Mouse (Mus musculus): Measurements from ENCODE around the gene Prr18. TPM values are rescaled to one million over a fixed set of nuclear protein-coding genes. Genes with fewer than 3 reads are reported as not detected.

The Prr18 gene
- total and polyA plus RNA-seq, 3 experiments = 0.07 to 0.23 (median 0.13) TPM

DNA sequence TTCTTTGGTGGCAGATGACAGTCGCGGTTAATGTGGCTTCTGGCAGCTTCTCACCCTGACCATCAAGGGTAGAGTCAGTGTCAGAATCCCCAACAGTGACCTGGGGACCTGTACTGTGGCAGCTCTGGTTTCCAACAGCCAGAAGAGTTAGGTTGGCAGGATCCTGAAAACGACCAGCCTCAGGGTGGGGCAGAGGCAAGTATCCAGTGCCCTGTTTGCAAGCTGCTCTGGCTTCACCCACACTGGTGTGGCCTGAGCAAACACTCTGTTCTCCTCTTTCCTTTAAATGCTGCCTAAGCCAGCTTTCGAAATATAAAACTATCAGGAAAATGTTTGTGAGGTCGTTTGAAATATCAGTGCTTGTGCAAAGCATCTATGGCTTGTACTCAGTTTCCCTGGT lies 6.7 kb upstream of the Prr18 start:
- no peaks in the 10 kb centered on the region for H3K27me3 ChIP-seq (ENCODE audit: control insufficient read depth, insufficient read depth, low read length)
- 75% methylated on average over 5 of the region's 5 CpGs for WGBS
- H3K27ac ChIP-seq = no peak overlapping the region
- H3K4me1 ChIP-seq (ENCODE audit: control insufficient read depth, insufficient read depth, low read length) = no peaks in the 10 kb centered on the region
- no peaks in the 10 kb centered on the region for H3K79me2 ChIP-seq (replicated peaks; ENCODE audit: control insufficient read depth, insufficient read depth, low read length)
- no peak for DNase-seq
- no peak for TF ChIP-seq EP300 (IDR thresholded peaks at IDR 0.05; ENCODE audit: insufficient read depth, low read depth, low read length)
- TF ChIP-seq CTCF (IDR thresholded peaks at IDR 0.05) = no peak
- TF ChIP-seq POLR2A (IDR thresholded peaks at IDR 0.05; ENCODE audit: insufficient read depth, low read depth, low read length) = no peak
- no peak overlapping the region for H3K9ac ChIP-seq (ENCODE audit: low read depth, low read length)
- intact Hi-C loops (cut with DNase I) = no loop called here
- no peaks in the 10 kb centered on the region for H3K36me3 ChIP-seq (ENCODE audit: control insufficient read depth, insufficient read depth, low read length)
- H3K4me3 ChIP-seq = no peak overlapping the region

DNA sequence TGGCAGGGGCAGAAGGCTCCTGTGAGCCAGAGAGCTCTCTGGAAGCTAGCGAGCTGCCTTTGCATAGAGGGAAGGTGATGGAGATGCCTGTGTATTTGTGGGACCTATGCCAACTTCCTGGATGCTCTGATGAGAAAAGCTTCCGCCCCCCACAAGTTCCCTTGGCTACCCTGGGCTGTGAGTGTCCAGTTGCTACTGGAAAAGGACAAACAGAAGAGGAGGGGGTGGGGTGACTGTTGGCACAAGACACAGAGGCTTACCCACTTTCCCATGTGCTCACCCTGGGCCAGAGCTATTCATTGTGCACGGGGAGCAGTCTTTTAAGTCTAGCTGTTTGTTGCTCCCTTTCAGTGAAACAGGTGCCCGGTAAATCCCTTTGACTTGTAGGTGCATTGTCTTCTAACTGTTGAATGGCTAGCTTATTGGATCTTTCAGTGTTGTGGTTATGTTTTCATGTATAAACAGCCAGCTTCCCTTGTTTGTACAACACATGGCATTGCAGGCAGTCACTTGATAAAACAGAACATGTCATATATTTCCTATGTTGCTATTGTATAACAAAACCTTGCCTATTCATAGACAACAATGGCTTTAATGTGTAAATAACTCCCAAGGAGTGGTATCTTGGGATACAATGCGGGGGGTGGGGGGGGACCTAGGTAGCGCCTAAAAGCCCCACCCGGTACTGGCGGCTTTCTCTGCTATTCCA lies 2.6 kb downstream of the Prr18 start:
- Histone ChIP-seq H3K27me3 (ENCODE audit: control insufficient read depth, insufficient read depth, low read length) (peaks cover 16% of the 10 kb centered on the region), H3K4me3 (no peak overlapping the region), H3K79me2 (replicated peaks; ENCODE audit: control insufficient read depth, insufficient read depth, low read length) (no peaks in the 10 kb centered on the region), H3K4me1 (ENCODE audit: control insufficient read depth, insufficient read depth, low read length) (peaks cover 2% of the 10 kb centered on the region; the same call in 1 of the 2 replicates), H3K27ac (no peak overlapping the region), H3K9ac (ENCODE audit: low read depth, low read length) (no peak overlapping the region), H3K36me3 (ENCODE audit: control insufficient read depth, insufficient read depth, low read length) (no peaks in the 10 kb centered on the region)
- TF ChIP-seq EP300 (IDR thresholded peaks at IDR 0.05; ENCODE audit: insufficient read depth, low read depth, low read length) (no peak), CTCF (IDR thresholded peaks at IDR 0.05) (no peak), POLR2A (IDR thresholded peaks at IDR 0.05; ENCODE audit: insufficient read depth, low read depth, low read length) (no peak)
- DNase-seq = no peak
- intact Hi-C loops (cut with DNase I) = no loop called here
- 24% methylated on average over 8 of the region's 8 CpGs for WGBS

- TF ChIP-seq CTCF (IDR thresholded peaks at IDR 0.05) (no peak), POLR2A (IDR thresholded peaks at IDR 0.05; ENCODE audit: insufficient read depth, low read depth, low read length) (no peak), EP300 (IDR thresholded peaks at IDR 0.05; ENCODE audit: insufficient read depth, low read depth, low read length) (no peak)
- Histone ChIP-seq H3K36me3 (ENCODE audit: control insufficient read depth, insufficient read depth, low read length) (no peaks in the 10 kb centered on the region), H3K9ac (ENCODE audit: low read depth, low read length) (peak overlapping the region; percentile 35), H3K79me2 (replicated peaks; ENCODE audit: control insufficient read depth, insufficient read depth, low read length) (no peaks in the 10 kb centered on the region), H3K27me3 (ENCODE audit: control insufficient read depth, insufficient read depth, low read length) (peaks cover 16% of the 10 kb centered on the region), H3K27ac (no peak overlapping the region), H3K4me1 (ENCODE audit: control insufficient read depth, insufficient read depth, low read length) (peaks cover 2% of the 10 kb centered on the region; the same call in 1 of the 2 replicates), H3K4me3 (peak overlapping the region; percentile 47)
- WGBS = under 1% methylated on average over 85 of the region's 92 CpGs
- intact Hi-C loops (cut with DNase I) = no loop called here
- DNase-seq = peak; percentile 20 to 39
Measured at GRCm38 (mm10) chr17:8340407-8341359, 3.4 kb downstream of the Prr18 start.

DNA sequence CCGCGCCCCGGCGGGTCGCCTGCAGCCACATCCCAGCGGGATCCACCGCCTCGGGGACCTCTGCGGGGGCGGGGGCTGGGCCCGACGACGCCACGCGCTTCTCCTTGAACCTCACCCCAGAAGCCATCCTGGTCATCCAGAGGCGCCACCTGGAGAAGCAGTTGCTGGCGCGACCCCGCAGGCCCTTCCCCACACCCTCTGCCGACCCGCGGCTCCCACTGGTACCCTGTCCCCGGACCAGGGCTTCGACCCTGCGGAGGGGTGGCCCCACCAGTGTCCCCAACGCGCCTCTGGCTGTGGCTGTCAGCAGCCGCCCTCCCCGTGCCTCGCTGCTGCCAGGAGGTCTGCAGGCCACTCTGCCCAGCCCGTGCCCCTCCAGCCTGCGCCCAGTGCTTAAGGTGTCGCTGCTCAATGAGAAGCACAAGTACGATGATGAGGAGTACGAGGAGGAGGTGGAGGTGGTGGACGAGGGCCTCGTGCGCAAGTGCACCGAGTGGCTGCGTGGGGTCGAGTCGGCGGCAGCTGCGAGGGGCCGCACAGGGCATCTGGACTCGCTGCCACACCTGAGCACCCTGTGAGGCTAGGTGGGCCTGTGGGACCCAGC lies 4.2 kb downstream of the Prr18 start:
- intact Hi-C loops (cut with DNase I) = no loop called here
- Histone ChIP-seq H3K27me3 (ENCODE audit: control insufficient read depth, insufficient read depth, low read length) (peaks cover 16% of the 10 kb centered on the region), H3K27ac (no peak overlapping the region), H3K79me2 (replicated peaks; ENCODE audit: control insufficient read depth, insufficient read depth, low read length) (no peaks in the 10 kb centered on the region), H3K36me3 (ENCODE audit: control insufficient read depth, insufficient read depth, low read length) (no peaks in the 10 kb centered on the region), H3K4me1 (ENCODE audit: control insufficient read depth, insufficient read depth, low read length) (peaks cover 2% of the 10 kb centered on the region; the same call in 1 of the 2 replicates), H3K4me3 (peak overlapping the region; percentile 47), H3K9ac (ENCODE audit: low read depth, low read length) (peak overlapping the region; percentile 35)
- TF ChIP-seq EP300 (IDR thresholded peaks at IDR 0.05; ENCODE audit: insufficient read depth, low read depth, low read length) (no peak), CTCF (IDR thresholded peaks at IDR 0.05) (no peak), POLR2A (IDR thresholded peaks at IDR 0.05; ENCODE audit: insufficient read depth, low read depth, low read length) (no peak)
- no peak for DNase-seq
- 17% methylated on average over 46 of the region's 46 CpGs for WGBS

- intact Hi-C loops (cut with DNase I) = no loop called here
- no peak overlapping the region for H3K27ac ChIP-seq
- peaks cover 16% of the 10 kb centered on the region for H3K27me3 ChIP-seq (ENCODE audit: control insufficient read depth, insufficient read depth, low read length)
- peaks cover 2% of the 10 kb centered on the region; the same call in 1 of the 2 replicates for H3K4me1 ChIP-seq (ENCODE audit: control insufficient read depth, insufficient read depth, low read length)
- H3K9ac ChIP-seq (ENCODE audit: low read depth, low read length) = no peak overlapping the region
- no peak for TF ChIP-seq EP300 (IDR thresholded peaks at IDR 0.05; ENCODE audit: insufficient read depth, low read depth, low read length)
- no peaks in the 10 kb centered on the region for H3K36me3 ChIP-seq (ENCODE audit: control insufficient read depth, insufficient read depth, low read length)
- WGBS = 46% methylated on average over 5 of the region's 5 CpGs
- DNase-seq = no peak
- H3K4me3 ChIP-seq = no peak overlapping the region
- H3K79me2 ChIP-seq (replicated peaks; ENCODE audit: control insufficient read depth, insufficient read depth, low read length) = no peaks in the 10 kb centered on the region
Measured at GRCm38 (mm10) chr17:8342706-8343105, 5.4 kb downstream of the Prr18 start.
